In the genomic region with DNA sequence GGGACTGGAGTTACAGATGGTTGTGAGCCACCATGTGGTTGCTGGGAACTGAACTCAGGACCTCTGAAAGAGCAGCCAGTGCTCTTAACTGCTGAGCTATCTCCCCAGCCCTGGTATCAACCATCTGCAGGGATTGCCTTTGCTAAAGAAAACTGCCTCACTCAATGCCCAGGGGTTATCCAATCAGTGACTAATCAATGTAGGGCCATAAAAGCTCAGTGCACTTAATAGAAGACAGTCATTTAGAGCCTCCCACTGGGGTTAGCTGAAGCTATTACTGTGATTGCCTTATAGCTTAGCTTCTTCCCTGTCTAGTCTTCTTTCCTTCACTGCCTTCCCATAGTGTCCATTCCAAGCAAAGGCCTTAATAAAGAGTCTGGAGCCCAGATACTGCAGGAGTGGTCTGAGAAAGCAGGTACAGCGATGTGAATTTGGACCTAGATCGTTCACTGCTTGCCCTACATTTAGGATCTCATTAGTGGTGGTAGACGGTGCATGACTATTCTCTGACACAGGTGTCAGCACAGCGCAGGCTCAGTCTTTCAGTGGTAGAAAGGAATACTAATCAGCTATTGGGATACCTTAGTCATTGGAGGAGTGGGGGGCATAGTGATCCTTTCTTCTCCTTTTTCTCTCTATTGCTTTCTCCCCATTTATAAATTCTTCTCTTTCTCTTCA, we compare ENCODE assay signal across 16 mouse cellular contexts.
"Had no signal": no experiment of that assay in that cellular context is flagged by ENCODE, and none has a peak within 500 bp of the region (broad histone marks: within the 10 kb centered on the region; RNA-seq: fewer than 3 reads in every experiment).

No protein-coding gene starts in this region.

- H3K36me3 ChIP-seq: kidney, embryonic 15.5 days; liver, embryonic 13.5 days; midbrain, embryonic 13.5 days; stomach, embryonic 15.5 days had no signal

- H3K9ac ChIP-seq: kidney, embryonic 15.5 days; liver, embryonic 13.5 days; midbrain, embryonic 13.5 days; stomach, embryonic 15.5 days had no signal

- H3K4me2 ChIP-seq: kidney, embryonic 15.5 days; liver, embryonic 13.5 days; midbrain, embryonic 13.5 days; stomach, embryonic 15.5 days had no signal

- H3K4me1 ChIP-seq: kidney, embryonic 15.5 days; liver, embryonic 13.5 days; midbrain, embryonic 13.5 days; stomach, embryonic 15.5 days had no signal

- H3K9me3 ChIP-seq: kidney, embryonic 15.5 days; liver, embryonic 13.5 days; midbrain, embryonic 13.5 days; stomach, embryonic 15.5 days had no signal

- H3K4me3 ChIP-seq: kidney, embryonic 15.5 days; left cerebral cortex, adult 2 months; liver, embryonic 13.5 days; midbrain, embryonic 13.5 days; stomach, embryonic 15.5 days had no signal

- H3K27ac ChIP-seq: kidney, embryonic 15.5 days; left cerebral cortex, adult 2 months; liver, embryonic 13.5 days; macrophage; midbrain, embryonic 13.5 days; stomach, embryonic 15.5 days had no signal

- DNase-seq: kidney, adult 2 months; kidney, postnatal 10 days; kidney, postnatal 36 days; liver, embryonic 13.5 days; lung, adult 2 months; lung, postnatal 14 days; retina, postnatal 1 day; right cerebral cortex, postnatal 25 days; spleen, adult 18-20 months; thymus, postnatal 25 days had no signal

- ATAC-seq: midbrain, embryonic 13.5 days; midbrain, embryonic 16.5 days had no signal

- H3K27me3 ChIP-seq: kidney, embryonic 15.5 days; liver, embryonic 13.5 days; midbrain, embryonic 13.5 days; stomach, embryonic 15.5 days had no signal
